In genomic region chr4:143299325-143300070, GRCm38 (mm10) we compare ENCODE assay signal across 8 mouse cellular contexts. TPM values are rescaled to one million over a fixed set of nuclear protein-coding genes. Genes with fewer than 3 reads are reported as not detected.
DNase-seq lines count a peak whose midpoint lies in the region; ATAC-seq lines count a peak whose summit lies in the region.

TSS of gene Pdpn (minus strand) at chr4:143299564.

- no peaks in the 10 kb centered on the region for H3K36me3 ChIP-seq in intestine, embryonic 14.5 days (ENCODE audit: control insufficient read depth, insufficient read depth, low read length)
- no peaks in the 10 kb centered on the region for H3K36me3 ChIP-seq in limb, embryonic 11.5 days (ENCODE audit: control insufficient read depth, insufficient read depth, low read length)
- H3K36me3 ChIP-seq in midbrain, embryonic 13.5 days = no peaks in the 10 kb centered on the region
- H3K36me3 ChIP-seq in stomach, embryonic 16.5 days (ENCODE audit: control insufficient read depth, insufficient read depth, low read length) = no peaks in the 10 kb centered on the region

- 0 out of 2 replicates have a peak, but pooled peaks have one; percentile 59 for ATAC-seq in intestine, embryonic 14.5 days (replicated peaks; ENCODE audit: low FRiP score, low TSS enrichment, low read depth)
- peak; percentile 86 for ATAC-seq in limb, embryonic 11.5 days (ENCODE audit: insufficient number of reproducible peaks, low FRiP score, low TSS enrichment, low read depth)
- ATAC-seq in midbrain, embryonic 13.5 days = peak; percentile 47
- ATAC-seq in stomach, embryonic 16.5 days (ENCODE audit: insufficient read depth, low FRiP score) = peak; percentile 52; the same call in 1 of the 2 replicates

- WGBS in intestine, embryonic 14.5 days = 4% methylated on average over 31 of the region's 31 CpGs
- WGBS in limb, embryonic 11.5 days = under 1% methylated on average over 31 of the region's 31 CpGs
- WGBS in midbrain, embryonic 13.5 days = 2% methylated on average over 31 of the region's 31 CpGs
- 4% methylated on average over 31 of the region's 31 CpGs for WGBS in stomach, embryonic 16.5 days

- no peaks in the 10 kb centered on the region for H3K27me3 ChIP-seq in intestine, embryonic 14.5 days (replicated peaks; ENCODE audit: control insufficient read depth, insufficient read depth, low read length)
- H3K27me3 ChIP-seq in limb, embryonic 11.5 days (ENCODE audit: control insufficient read depth, insufficient read depth, low read length) = no peaks in the 10 kb centered on the region
- 0 out of 2 replicates have a peak, but pooled peaks cover 3% of the 10 kb centered on the region for H3K27me3 ChIP-seq in midbrain, embryonic 13.5 days
- 0 out of 2 replicates have a peak, but pooled peaks cover 3% of the 10 kb centered on the region for H3K27me3 ChIP-seq in stomach, embryonic 16.5 days (ENCODE audit: control insufficient read depth, insufficient read depth, low read length)

- H3K27ac ChIP-seq in intestine, embryonic 14.5 days (ENCODE audit: low read depth) = no peak within 1 kb of the TSS
- no peak within 1 kb of the TSS for H3K27ac ChIP-seq in limb, embryonic 11.5 days (replicated peaks; ENCODE audit: low read depth, low read length)
- H3K27ac ChIP-seq in midbrain, embryonic 13.5 days = peak within 1 kb of the TSS; percentile 65
- H3K27ac ChIP-seq in stomach, embryonic 16.5 days (ENCODE audit: low read length) = 0 out of 2 replicates have a peak within 1 kb of the TSS, but pooled peaks have one; percentile 17

- H3K4me3 ChIP-seq in intestine, embryonic 14.5 days (ENCODE audit: low read depth, low read length) = peak within 1 kb of the TSS; percentile 50
- H3K4me3 ChIP-seq in limb, embryonic 11.5 days (ENCODE audit: low read depth, low read length) = peak within 1 kb of the TSS; percentile 34
- H3K4me3 ChIP-seq in midbrain, embryonic 13.5 days (replicated peaks) = peak within 1 kb of the TSS; percentile 45
- H3K4me3 ChIP-seq in stomach, embryonic 16.5 days (replicated peaks; ENCODE audit: low read length) = peak within 1 kb of the TSS; percentile 50

- H3K4me1 ChIP-seq in intestine, embryonic 14.5 days (replicated peaks; ENCODE audit: control insufficient read depth, insufficient read depth, low read length) = peaks cover 10% of the 10 kb centered on the region
- H3K4me1 ChIP-seq in limb, embryonic 11.5 days (ENCODE audit: control insufficient read depth, insufficient read depth, low read length) = peaks cover 17% of the 10 kb centered on the region
- H3K4me1 ChIP-seq in midbrain, embryonic 13.5 days (replicated peaks) = peaks cover 60% of the 10 kb centered on the region
- H3K4me1 ChIP-seq in stomach, embryonic 16.5 days (ENCODE audit: control insufficient read depth, insufficient read depth, low read length) = peaks cover 27% of the 10 kb centered on the region

- no peaks in the 10 kb centered on the region for H3K9me3 ChIP-seq in intestine, embryonic 14.5 days (ENCODE audit: control insufficient read depth, low read length)
- H3K9me3 ChIP-seq in limb, embryonic 11.5 days (ENCODE audit: control insufficient read depth, low read length) = no peaks in the 10 kb centered on the region
- H3K9me3 ChIP-seq in midbrain, embryonic 13.5 days = no peaks in the 10 kb centered on the region
- H3K9me3 ChIP-seq in stomach, embryonic 16.5 days (replicated peaks; ENCODE audit: control insufficient read depth, low read length) = no peaks in the 10 kb centered on the region

- H3K4me2 ChIP-seq in intestine, embryonic 14.5 days (ENCODE audit: low read length) = peak within 1 kb of the TSS; percentile 72
- peak within 1 kb of the TSS; percentile 73 for H3K4me2 ChIP-seq in limb, embryonic 11.5 days (ENCODE audit: low read depth, severe bottlenecking)
- H3K4me2 ChIP-seq in midbrain, embryonic 13.5 days (replicated peaks) = peak within 1 kb of the TSS; percentile 62
- H3K4me2 ChIP-seq in stomach, embryonic 16.5 days (ENCODE audit: low read depth, low read length) = peak within 1 kb of the TSS; percentile 71

- peak; percentile 92 for DNase-seq in NIH3T3 (ENCODE audit: low read depth)
- peak; percentile 92 for DNase-seq in embryo, embryonic 10 days (ENCODE audit: low spot score)
- peak; percentile 63 to 83 for DNase-seq in gastrocnemius, postnatal 4 days (ENCODE audit: low spot score in 2 of 2)
- peak; percentile 75 for DNase-seq in intestine, embryonic 14.5 days (ENCODE audit: low spot score)
- peak; percentile 88 for DNase-seq in limb, embryonic 11.5 days (ENCODE audit: low spot score)
- no peak for DNase-seq in thymus, postnatal 10 days (ENCODE audit: low spot score in 2 of 2)

- H3K9ac ChIP-seq in intestine, embryonic 14.5 days (ENCODE audit: low read length) = peak within 1 kb of the TSS; percentile 37
- peak within 1 kb of the TSS; percentile 55; the same call in 1 of the 2 replicates for H3K9ac ChIP-seq in limb, embryonic 11.5 days (ENCODE audit: low read length)
- peak within 1 kb of the TSS; percentile 63 for H3K9ac ChIP-seq in midbrain, embryonic 13.5 days (replicated peaks)
- H3K9ac ChIP-seq in stomach, embryonic 16.5 days (ENCODE audit: low read length) = peak within 1 kb of the TSS; percentile 70

RNA-seq across cellular contexts. Expression of gene Pdpn, which starts in this region (rescaled TPM):
- total RNA-seq in gastrocnemius, postnatal 4 days (2021) = 10 to 100 TPM; 36.8 to 40.9 TPM
- polyA plus RNA-seq in intestine, embryonic 14.5 days (2014; fragmentation: Nextera tagmentation; extraction: Ambion mirVana) = 36.3 and 37.6 TPM in 2 replicates
- 29.6 and 32.0 TPM in 2 replicates for polyA plus RNA-seq in limb, embryonic 11.5 days (2014; fragmentation: Nextera tagmentation; extraction: Ambion mirVana)
- polyA plus RNA-seq in midbrain, embryonic 13.5 days (2015; fragmentation: Nextera tagmentation; extraction: Ambion mirVana) = 70.8 and 72.5 TPM in 2 replicates
- polyA plus RNA-seq in stomach, embryonic 16.5 days (2015; fragmentation: Nextera tagmentation; extraction: Ambion mirVana) = 32.2 and 33.7 TPM in 2 replicates

Comparison
In these comparisons a context has a peak if more than half of its experiments do, and no peak if none do; other contexts are left out.
1. DNase-seq: peak in NIH3T3 (single experiment), embryo, embryonic 10 days (single experiment), gastrocnemius, postnatal 4 days (2 of 2), intestine, embryonic 14.5 days (single experiment) and limb, embryonic 11.5 days (single experiment); none in thymus, postnatal 10 days (0 of 2).
2. H3K27ac ChIP-seq: peak in midbrain, embryonic 13.5 days (single experiment) and stomach, embryonic 16.5 days (single experiment); none in intestine, embryonic 14.5 days (single experiment) and limb, embryonic 11.5 days (single experiment).
3. Peak in every context shown above with its lines, with median percentiles within 50 percentile points of each other: ATAC-seq, H3K4me2 ChIP-seq, H3K4me3 ChIP-seq and H3K9ac ChIP-seq.